Mouse (Mus musculus): ENCODE measurements around the gene Setdb1.

DNA sequence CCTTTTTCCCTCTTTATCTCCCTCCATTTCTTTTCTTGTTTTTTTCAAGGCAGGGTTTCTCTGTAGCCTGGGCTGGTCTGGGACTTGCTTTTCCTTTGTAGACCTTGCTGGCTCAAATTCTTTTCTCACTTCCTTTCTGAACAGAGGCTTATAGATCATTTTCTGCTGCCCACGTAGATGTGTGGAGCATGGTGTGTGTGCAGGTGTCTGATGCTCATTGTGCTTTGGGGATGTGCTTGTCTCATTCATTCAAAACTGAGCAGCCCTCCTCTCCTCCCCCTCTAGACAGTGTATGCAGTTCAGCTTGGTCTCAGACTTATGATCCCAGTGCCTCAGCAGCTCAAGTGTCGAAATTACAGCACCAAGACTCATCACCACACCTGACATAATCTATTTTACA, 37.9 kb downstream of the Setdb1 start:
- no peak for TF ChIP-seq USF2 (conservative IDR thresholded peaks at IDR 0.05; ENCODE audit: low read depth, low read length)
- TF ChIP-seq TCF12 (IDR thresholded peaks at IDR 0.05; ENCODE audit: low read depth, low read length) = no peak
- no peak for TF ChIP-seq KAT2A (IDR thresholded peaks at IDR 0.05; ENCODE audit: insufficient replicate concordance, low read length)
- TF ChIP-seq POLR2A (IDR thresholded peaks at IDR 0.05; ENCODE audit: low read depth, low read length) = no peak
